Mouse (Mus musculus): ENCODE data around the gene Arpp21. TPM values are rescaled to one million over a fixed set of nuclear protein-coding genes. Genes with fewer than 3 reads are reported as not detected.
A peak's percentile ranks its signal among the peaks of the same experiment; 100 is the strongest.

The Arpp21 gene
- total RNA-seq, 1 experiment, result 0.22 TPM

DNA sequence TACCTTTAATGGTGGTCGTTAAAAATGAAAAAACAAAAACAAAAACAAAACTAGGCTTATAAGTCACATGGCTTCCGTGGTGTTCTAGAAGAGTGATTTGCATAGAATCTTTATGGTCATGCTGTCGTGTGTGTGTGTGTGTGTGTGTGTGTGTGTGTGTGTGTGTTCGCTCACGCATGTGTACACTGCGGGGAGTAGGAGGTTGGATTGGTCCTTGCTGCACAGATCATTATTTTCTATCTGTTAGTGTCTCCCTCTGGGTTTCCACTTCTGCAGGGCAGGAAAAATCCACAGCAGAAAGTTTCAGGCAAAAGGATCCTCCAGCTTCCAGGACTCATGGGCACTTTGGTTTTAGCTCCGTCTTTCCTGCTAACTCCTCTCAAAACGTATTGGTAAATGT lies 813 bp upstream of the Arpp21 start:
- peaks cover 0 to 3% of the 10 kb centered on the region in 2 experiments; a peak in 1 of 4 replicates for H3K4me1 ChIP-seq (ENCODE audit: control insufficient read depth in 2 of 2, insufficient read depth in 2 of 2, low read length in 2 of 2, poor library complexity in 1 of 2)
- DNase-seq (ENCODE audit: low read depth, low spot score), result no peak
- TF ChIP-seq MAFK (IDR thresholded peaks at IDR 0.05; ENCODE audit: insufficient read depth, low read depth, low read length), result no peak
- no peak for TF ChIP-seq HCFC1 (IDR thresholded peaks at IDR 0.05; ENCODE audit: borderline replicate concordance, insufficient read depth, low read length)
- TF ChIP-seq ZNF384 (IDR thresholded peaks at IDR 0.05; ENCODE audit: low read depth, low read length), result no peak
- no peak for TF ChIP-seq ZC3H11A (IDR thresholded peaks at IDR 0.05; ENCODE audit: borderline replicate concordance, low read depth, low read length)
- no peak for TF ChIP-seq CHD2 (IDR thresholded peaks at IDR 0.05; ENCODE audit: low read depth, low read length)
- H3K9me3 ChIP-seq (ENCODE audit: control insufficient read depth, insufficient read depth, low read depth, low read length), result no peaks in the 10 kb centered on the region
- no peak overlapping the region for H3K4me3 ChIP-seq (ENCODE audit: insufficient read depth in 1 of 2, low read depth in 1 of 2, low read length in 2 of 2, poor library complexity in 1 of 2, severe bottlenecking in 1 of 2)
- no peak overlapping the region for H3K9ac ChIP-seq (ENCODE audit: insufficient read depth, low read depth, low read length, poor library complexity, severe bottlenecking)
- in situ Hi-C loops (cut with MboI; ENCODE audit: low sequenced_read_pairs in 2 of 2, unreplicated experiment in 2 of 2), result no loop called here
- no peaks in the 10 kb centered on the region for H3K36me3 ChIP-seq (ENCODE audit: control insufficient read depth, insufficient read depth, low read length, poor library complexity, severe bottlenecking)
- H3K27ac ChIP-seq (ENCODE audit: insufficient read depth, low read depth, low read length, poor library complexity, severe bottlenecking), result no peak overlapping the region

DNA sequence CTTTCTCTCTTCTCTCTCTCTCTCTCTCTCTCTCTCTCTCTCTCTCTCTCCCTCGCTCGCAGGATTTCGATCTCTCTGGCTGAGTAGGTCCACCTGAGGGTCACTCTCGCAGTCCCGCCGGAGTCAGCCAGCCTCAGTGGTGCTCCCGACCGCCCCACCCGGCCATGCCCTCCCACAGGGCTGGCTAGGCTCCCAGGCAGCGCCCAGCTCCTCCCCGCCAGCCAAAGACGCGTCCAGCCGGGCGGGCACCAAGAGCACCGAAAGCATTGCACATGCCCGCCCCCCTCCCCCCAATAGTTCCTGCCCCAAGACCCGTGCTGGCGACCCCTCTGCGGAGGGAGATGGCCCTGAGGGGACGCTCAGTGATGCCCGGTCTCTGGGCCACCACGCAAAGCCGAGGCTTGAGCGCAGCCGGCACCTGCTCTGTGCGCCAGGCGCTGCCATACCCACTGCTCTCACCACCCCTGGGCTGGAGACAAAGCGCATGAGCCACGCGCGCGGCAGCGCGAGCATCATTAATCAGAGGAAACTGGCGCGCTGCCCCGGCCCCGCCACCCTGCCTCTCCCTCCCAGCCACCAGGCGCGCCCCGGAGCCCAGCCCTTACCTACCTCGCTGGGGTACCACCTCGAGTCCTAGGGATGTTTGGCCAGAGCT lies 570 bp downstream of the Arpp21 start:
- Histone ChIP-seq H3K4me1 (ENCODE audit: control insufficient read depth in 2 of 2, insufficient read depth in 2 of 2, low read length in 2 of 2, poor library complexity in 1 of 2) (peaks cover 0 to 3% of the 10 kb centered on the region in 2 experiments; a peak in 1 of 4 replicates), H3K36me3 (ENCODE audit: control insufficient read depth, insufficient read depth, low read length, poor library complexity, severe bottlenecking) (no peaks in the 10 kb centered on the region), H3K27ac (ENCODE audit: insufficient read depth, low read depth, low read length, poor library complexity, severe bottlenecking) (no peak overlapping the region), H3K9ac (ENCODE audit: insufficient read depth, low read depth, low read length, poor library complexity, severe bottlenecking) (no peak overlapping the region), H3K4me3 (ENCODE audit: insufficient read depth in 1 of 2, low read depth in 1 of 2, low read length in 2 of 2, poor library complexity in 1 of 2, severe bottlenecking in 1 of 2) (peak overlapping the region; percentile 55 to 62), H3K9me3 (ENCODE audit: control insufficient read depth, insufficient read depth, low read depth, low read length) (no peaks in the 10 kb centered on the region)
- in situ Hi-C loops (cut with MboI; ENCODE audit: low sequenced_read_pairs in 2 of 2, unreplicated experiment in 2 of 2), result no loop called here
- DNase-seq (ENCODE audit: low read depth, low spot score), result peak; percentile 1
- no peak for TF ChIP-seq ZNF384 (IDR thresholded peaks at IDR 0.05; ENCODE audit: low read depth, low read length)
- no peak for TF ChIP-seq HCFC1 (IDR thresholded peaks at IDR 0.05; ENCODE audit: borderline replicate concordance, insufficient read depth, low read length)
- TF ChIP-seq CHD2 (IDR thresholded peaks at IDR 0.05; ENCODE audit: low read depth, low read length), result no peak
- TF ChIP-seq ZC3H11A (IDR thresholded peaks at IDR 0.05; ENCODE audit: borderline replicate concordance, low read depth, low read length), result no peak
- TF ChIP-seq MAFK (IDR thresholded peaks at IDR 0.05; ENCODE audit: insufficient read depth, low read depth, low read length), result no peak

DNA sequence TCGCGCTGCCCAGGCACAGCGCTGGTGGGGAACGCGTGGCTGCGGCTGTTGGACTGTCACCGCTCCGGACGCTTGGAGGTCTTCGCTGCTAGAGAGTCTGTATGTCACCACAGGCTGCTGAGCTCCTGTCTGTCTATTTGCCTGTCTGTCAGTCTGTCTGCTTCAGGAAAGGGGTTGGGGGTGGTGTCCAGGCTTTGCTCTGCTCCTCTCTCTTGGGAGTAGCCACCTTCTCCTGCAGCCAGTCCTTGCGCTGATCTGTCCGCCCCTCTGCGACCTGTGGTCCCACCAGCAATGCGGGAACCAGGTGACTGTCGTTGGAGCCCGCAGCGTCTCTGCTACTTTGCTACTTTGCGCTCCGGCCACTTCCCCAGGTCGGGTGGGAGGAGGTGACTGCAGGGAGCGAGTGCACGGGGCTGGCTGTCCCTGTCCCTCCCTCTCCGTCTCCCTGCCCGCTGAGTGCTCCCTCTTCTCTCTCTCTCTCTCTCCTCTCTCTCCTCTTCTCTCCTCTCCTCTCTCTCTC lies 1.2 kb downstream of the Arpp21 start:
- DNase-seq (ENCODE audit: low read depth, low spot score), result peak; percentile 9
- in situ Hi-C loops (cut with MboI; ENCODE audit: low sequenced_read_pairs in 2 of 2, unreplicated experiment in 2 of 2), result no loop called here
- H3K27ac ChIP-seq (ENCODE audit: insufficient read depth, low read depth, low read length, poor library complexity, severe bottlenecking), result no peak overlapping the region

DNA sequence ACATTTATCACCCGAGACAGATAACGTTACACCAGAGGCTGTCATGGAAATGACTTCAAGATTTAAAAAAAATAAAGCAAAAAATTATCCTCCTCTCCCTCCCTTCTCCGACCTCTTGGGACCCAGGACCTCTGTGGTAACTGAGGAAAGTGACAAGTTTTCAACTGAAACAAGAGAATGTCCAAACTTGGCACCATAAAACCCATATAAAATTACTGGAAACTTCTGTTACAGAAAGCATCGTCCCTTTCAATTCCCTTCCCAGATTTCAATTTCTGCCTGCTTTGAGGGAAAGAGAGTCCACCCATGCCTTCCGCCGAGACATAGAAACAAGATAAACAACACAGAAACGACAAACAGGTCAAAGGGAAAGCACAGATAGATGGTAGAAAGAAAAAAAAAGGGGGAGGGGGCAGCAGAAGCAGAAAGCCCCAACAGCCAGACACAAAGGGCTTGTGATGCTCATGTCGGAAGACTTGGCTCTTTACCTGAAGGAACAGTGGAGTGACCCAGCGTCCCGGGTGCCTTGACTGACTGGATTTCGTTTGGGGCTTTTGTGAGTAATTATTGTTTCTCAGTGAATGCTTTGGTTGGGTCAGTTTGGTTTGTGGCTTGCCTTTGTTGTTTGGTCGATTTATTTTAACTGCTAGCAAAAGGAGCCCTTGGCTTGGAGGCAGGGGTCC lies 1.8 kb downstream of the Arpp21 start:
- DNase-seq (ENCODE audit: low read depth, low spot score), result no peak
- TF ChIP-seq MAFK (IDR thresholded peaks at IDR 0.05; ENCODE audit: insufficient read depth, low read depth, low read length) (no peak), ZNF384 (IDR thresholded peaks at IDR 0.05; ENCODE audit: low read depth, low read length) (no peak), HCFC1 (IDR thresholded peaks at IDR 0.05; ENCODE audit: borderline replicate concordance, insufficient read depth, low read length) (no peak), ZC3H11A (IDR thresholded peaks at IDR 0.05; ENCODE audit: borderline replicate concordance, low read depth, low read length) (no peak), CHD2 (IDR thresholded peaks at IDR 0.05; ENCODE audit: low read depth, low read length) (no peak)
- Histone ChIP-seq H3K9me3 (ENCODE audit: control insufficient read depth, insufficient read depth, low read depth, low read length) (no peaks in the 10 kb centered on the region), H3K4me1 (ENCODE audit: control insufficient read depth in 2 of 2, insufficient read depth in 2 of 2, low read length in 2 of 2, poor library complexity in 1 of 2) (peaks cover 0 to 3% of the 10 kb centered on the region in 2 experiments; a peak in 1 of 4 replicates), H3K36me3 (ENCODE audit: control insufficient read depth, insufficient read depth, low read length, poor library complexity, severe bottlenecking) (no peaks in the 10 kb centered on the region), H3K27ac (ENCODE audit: insufficient read depth, low read depth, low read length, poor library complexity, severe bottlenecking) (no peak overlapping the region), H3K9ac (ENCODE audit: insufficient read depth, low read depth, low read length, poor library complexity, severe bottlenecking) (no peak overlapping the region), H3K4me3 (ENCODE audit: insufficient read depth in 1 of 2, low read depth in 1 of 2, low read length in 2 of 2, poor library complexity in 1 of 2, severe bottlenecking in 1 of 2) (no peak overlapping the region; a peak in 2 of 4 replicates)
- in situ Hi-C loops (cut with MboI; ENCODE audit: low sequenced_read_pairs in 2 of 2, unreplicated experiment in 2 of 2), result no loop called here

More for the DNA sequence above, 1.2 kb downstream of the Arpp21 start:
- no peak for TF ChIP-seq CHD2 (IDR thresholded peaks at IDR 0.05; ENCODE audit: low read depth, low read length)
- no peak for TF ChIP-seq HCFC1 (IDR thresholded peaks at IDR 0.05; ENCODE audit: borderline replicate concordance, insufficient read depth, low read length)
- no peak for TF ChIP-seq ZNF384 (IDR thresholded peaks at IDR 0.05; ENCODE audit: low read depth, low read length)
- TF ChIP-seq ZC3H11A (IDR thresholded peaks at IDR 0.05; ENCODE audit: borderline replicate concordance, low read depth, low read length), result no peak
- no peak for TF ChIP-seq MAFK (IDR thresholded peaks at IDR 0.05; ENCODE audit: insufficient read depth, low read depth, low read length)
- H3K4me1 ChIP-seq (ENCODE audit: control insufficient read depth in 2 of 2, insufficient read depth in 2 of 2, low read length in 2 of 2, poor library complexity in 1 of 2), result peaks cover 0 to 3% of the 10 kb centered on the region in 2 experiments; a peak in 1 of 4 replicates
- no peak overlapping the region for H3K9ac ChIP-seq (ENCODE audit: insufficient read depth, low read depth, low read length, poor library complexity, severe bottlenecking)
- peak overlapping the region; percentile 55 to 62 for H3K4me3 ChIP-seq (ENCODE audit: insufficient read depth in 1 of 2, low read depth in 1 of 2, low read length in 2 of 2, poor library complexity in 1 of 2, severe bottlenecking in 1 of 2)
- no peaks in the 10 kb centered on the region for H3K9me3 ChIP-seq (ENCODE audit: control insufficient read depth, insufficient read depth, low read depth, low read length)
- H3K36me3 ChIP-seq (ENCODE audit: control insufficient read depth, insufficient read depth, low read length, poor library complexity, severe bottlenecking), result no peaks in the 10 kb centered on the region
